ENCODE assay signal across 17 mouse cellular contexts in genomic region chr17:78355611-78356010, GRCm38 (mm10).
DNase-seq lines count a peak whose midpoint lies in the region; ATAC-seq lines count a peak whose summit lies in the region.
"Had no signal": no experiment of that assay in that cellular context is flagged by ENCODE, and none has a peak within 500 bp of the region (broad histone marks: within the 10 kb centered on the region; RNA-seq: fewer than 3 reads in every experiment).

No protein-coding gene starts in this region.

- H3K36me3 ChIP-seq in embryonic facial prominence, embryonic 15.5 days = peaks cover 8% of the 10 kb centered on the region
- peaks cover 18% of the 10 kb centered on the region for H3K36me3 ChIP-seq in embryonic facial prominence, embryonic 10.5 days (replicated peaks)
- H3K36me3 ChIP-seq in neural tube, embryonic 13.5 days = peaks cover 23% of the 10 kb centered on the region
- H3K36me3 ChIP-seq in hindbrain, embryonic 15.5 days = no peaks in the 10 kb centered on the region
- peaks cover 3% of the 10 kb centered on the region; the same call in 1 of the 2 replicates for H3K36me3 ChIP-seq in intestine, embryonic 16.5 days (ENCODE audit: control insufficient read depth, insufficient read depth, low read length)
- H3K36me3 ChIP-seq: heart, embryonic 15.5 days; liver, embryonic 15.5 days had no signal

- 0 out of 2 replicates have a peak, but pooled peaks have one; percentile 29 for ATAC-seq in embryonic facial prominence, embryonic 15.5 days (ENCODE audit: insufficient number of reproducible peaks, low FRiP score, low TSS enrichment, low read depth)
- no peak for ATAC-seq in neural tube, embryonic 13.5 days (ENCODE audit: low read depth)
- peak; percentile 17; the same call in 1 of the 2 replicates for ATAC-seq in hindbrain, embryonic 15.5 days (ENCODE audit: low FRiP score, low read depth)
- no peak for ATAC-seq in intestine, embryonic 16.5 days
- ATAC-seq: intestine, postnatal 0 days had no signal

- H3K9ac ChIP-seq in embryonic facial prominence, embryonic 15.5 days = no peak overlapping the region
- no peak overlapping the region for H3K9ac ChIP-seq in neural tube, embryonic 13.5 days
- no peak overlapping the region for H3K9ac ChIP-seq in hindbrain, embryonic 15.5 days
- no peak overlapping the region for H3K9ac ChIP-seq in intestine, embryonic 16.5 days (ENCODE audit: low read depth, low read length)
- H3K9ac ChIP-seq: forebrain, embryonic 12.5 days; heart, embryonic 15.5 days; limb, embryonic 15.5 days; liver, embryonic 15.5 days had no signal

- H3K4me3 ChIP-seq in embryonic facial prominence, embryonic 15.5 days (replicated peaks) = no peak overlapping the region
- no peak overlapping the region for H3K4me3 ChIP-seq in embryonic facial prominence, embryonic 10.5 days
- H3K4me3 ChIP-seq in neural tube, embryonic 13.5 days = no peak overlapping the region
- no peak overlapping the region for H3K4me3 ChIP-seq in hindbrain, embryonic 15.5 days
- H3K4me3 ChIP-seq in intestine, embryonic 16.5 days (ENCODE audit: low read length) = no peak overlapping the region
- H3K4me3 ChIP-seq: forebrain, embryonic 12.5 days; heart, embryonic 15.5 days; limb, embryonic 15.5 days; liver, embryonic 15.5 days had no signal

- 0 out of 2 replicates have a peak, but pooled peaks cover 6% of the 10 kb centered on the region for H3K4me1 ChIP-seq in embryonic facial prominence, embryonic 15.5 days
- peaks cover 21% of the 10 kb centered on the region for H3K4me1 ChIP-seq in embryonic facial prominence, embryonic 10.5 days
- peaks cover 48% of the 10 kb centered on the region for H3K4me1 ChIP-seq in neural tube, embryonic 13.5 days (replicated peaks)
- H3K4me1 ChIP-seq in hindbrain, embryonic 15.5 days (replicated peaks) = peaks cover 29% of the 10 kb centered on the region
- no peaks in the 10 kb centered on the region for H3K4me1 ChIP-seq in intestine, embryonic 16.5 days (ENCODE audit: control insufficient read depth, insufficient read depth, low read length)
- H3K4me1 ChIP-seq: limb, embryonic 15.5 days; liver, embryonic 15.5 days had no signal

- H3K27ac ChIP-seq in embryonic facial prominence, embryonic 15.5 days (replicated peaks) = no peak overlapping the region
- H3K27ac ChIP-seq in embryonic facial prominence, embryonic 10.5 days (replicated peaks) = no peak overlapping the region
- H3K27ac ChIP-seq in neural tube, embryonic 13.5 days (replicated peaks) = peak overlapping the region; percentile 38; the same call in 1 of the 2 replicates
- H3K27ac ChIP-seq in hindbrain, embryonic 15.5 days (replicated peaks) = 0 out of 2 replicates have a peak overlapping the region, but pooled peaks have one; percentile 1
- H3K27ac ChIP-seq in intestine, embryonic 16.5 days (ENCODE audit: low read length) = no peak overlapping the region
- H3K27ac ChIP-seq: forebrain, embryonic 12.5 days; kidney, postnatal 0 days; limb, embryonic 15.5 days; liver, embryonic 15.5 days had no signal

- DNase-seq in embryonic facial prominence, embryonic 10.5 days (ENCODE audit: low spot score) = no peak
- no peak for DNase-seq in neural tube, embryonic 10.5 days (ENCODE audit: extremely low spot score, low spot score)
- DNase-seq in kidney, adult 8-10 months = no peak
- DNase-seq: cerebellum, postnatal 36 days; gastrocnemius, postnatal 10 days; heart, postnatal 4 days; thymus, postnatal 14 days had no signal

- no peaks in the 10 kb centered on the region for H3K27me3 ChIP-seq in embryonic facial prominence, embryonic 15.5 days
- no peaks in the 10 kb centered on the region for H3K27me3 ChIP-seq in embryonic facial prominence, embryonic 10.5 days (replicated peaks; ENCODE audit: low read depth, poor library complexity, severe bottlenecking)
- H3K27me3 ChIP-seq in neural tube, embryonic 13.5 days = no peaks in the 10 kb centered on the region
- no peaks in the 10 kb centered on the region for H3K27me3 ChIP-seq in hindbrain, embryonic 15.5 days
- no peaks in the 10 kb centered on the region for H3K27me3 ChIP-seq in intestine, embryonic 16.5 days (replicated peaks; ENCODE audit: control insufficient read depth, insufficient read depth, low read length)
- H3K27me3 ChIP-seq: heart, embryonic 15.5 days; limb, embryonic 15.5 days; liver, embryonic 15.5 days had no signal

- H3K4me2 ChIP-seq in embryonic facial prominence, embryonic 15.5 days (replicated peaks) = no peak overlapping the region
- H3K4me2 ChIP-seq in neural tube, embryonic 13.5 days = no peak overlapping the region
- H3K4me2 ChIP-seq in hindbrain, embryonic 15.5 days = no peak overlapping the region
- H3K4me2 ChIP-seq in intestine, embryonic 16.5 days (ENCODE audit: low read depth, low read length) = no peak overlapping the region
- H3K4me2 ChIP-seq: forebrain, embryonic 12.5 days; heart, embryonic 15.5 days; limb, embryonic 15.5 days; liver, embryonic 15.5 days had no signal

- WGBS in embryonic facial prominence, embryonic 15.5 days = 56% methylated on average over 8 of the region's 8 CpGs
- WGBS in embryonic facial prominence, embryonic 10.5 days = 83% methylated on average over 8 of the region's 8 CpGs
- 63% methylated on average over 8 of the region's 8 CpGs for WGBS in neural tube, embryonic 13.5 days
- WGBS in hindbrain, embryonic 15.5 days = 56% methylated on average over 8 of the region's 8 CpGs
- WGBS in intestine, embryonic 16.5 days = 83% methylated on average over 8 of the region's 8 CpGs

- H3K9me3 ChIP-seq in embryonic facial prominence, embryonic 15.5 days (replicated peaks) = no peaks in the 10 kb centered on the region
- no peaks in the 10 kb centered on the region for H3K9me3 ChIP-seq in embryonic facial prominence, embryonic 10.5 days
- no peaks in the 10 kb centered on the region for H3K9me3 ChIP-seq in neural tube, embryonic 13.5 days
- no peaks in the 10 kb centered on the region for H3K9me3 ChIP-seq in hindbrain, embryonic 15.5 days
- H3K9me3 ChIP-seq in intestine, embryonic 16.5 days (ENCODE audit: control insufficient read depth, low read length) = no peaks in the 10 kb centered on the region
- H3K9me3 ChIP-seq: forebrain, embryonic 12.5 days; heart, embryonic 15.5 days; limb, embryonic 15.5 days; liver, embryonic 15.5 days had no signal

Comparison
In these comparisons a context has a peak if more than half of its experiments do, and no peak if none do; other contexts are left out.
1. ATAC-seq: peak in embryonic facial prominence, embryonic 15.5 days (single experiment) and hindbrain, embryonic 15.5 days (single experiment); none in neural tube, embryonic 13.5 days (single experiment) and intestine, embryonic 16.5 days (single experiment).
2. H3K27ac ChIP-seq: peak in neural tube, embryonic 13.5 days (single experiment) and hindbrain, embryonic 15.5 days (single experiment); none in embryonic facial prominence, embryonic 15.5 days (single experiment), embryonic facial prominence, embryonic 10.5 days (single experiment) and intestine, embryonic 16.5 days (single experiment).